Mouse (Mus musculus) G1E (cell line): ENCODE data around the gene B9d2.

Source experiments
- CTCF ChIP-seq: IDR thresholded peaks from 2 replicates; pipeline ENCODE4 v1.5.1; 2012; ENCODE audit warnings: low read depth, low read length, inconsistent platforms, mixed read lengths
- POLR2AphosphoS5 ChIP-seq: IDR thresholded peaks from 2 replicates; pipeline ENCODE4 v1.6.1; 2012; ENCODE audit warnings: low read depth, low read length, inconsistent platforms; ENCODE audit not compliant: insufficient replicate concordance

DNA sequence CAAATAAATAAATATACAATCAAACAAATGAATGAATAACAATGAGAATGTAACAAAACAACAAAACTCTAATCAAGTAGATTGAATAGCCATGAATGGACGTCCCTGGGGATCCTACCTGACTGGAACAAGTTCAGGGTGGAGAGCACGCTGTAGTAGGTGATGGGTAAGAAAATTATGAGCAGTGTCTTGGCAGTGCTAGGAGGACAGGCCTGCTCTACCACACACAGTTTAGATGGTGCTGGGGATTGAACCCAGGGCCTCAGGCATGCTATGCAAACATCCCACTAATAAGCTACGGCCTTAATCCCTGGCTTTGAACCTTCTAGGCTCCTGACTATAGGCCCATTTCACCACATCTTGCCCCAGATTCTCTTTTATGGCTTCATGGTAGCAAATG lies 36.9 kb downstream of the B9d2 start:
- TF ChIP-seq CTCF (no peak), POLR2AphosphoS5 (no peak; the same call in 1 of the 2 replicates)
